Mouse (Mus musculus): ENCODE data around the gene Apol7a.

- no peak for TF ChIP-seq CTCF (IDR thresholded peaks at IDR 0.05; ENCODE audit: low read depth, low read length)
- TF ChIP-seq POLR2A (IDR thresholded peaks at IDR 0.05; ENCODE audit: borderline replicate concordance, low read depth, low read length), result no peak
Observed at GRCm38 (mm10) chr15:77377419-77377818, 21.5 kb downstream of the Apol7a start.

All from bone marrow macrophage, adult 2 months (primary cell).